Mouse (Mus musculus) layer of hippocampus, postnatal 36 days (tissue): ENCODE data around the gene Zfp941. TPM values are rescaled to one million over a fixed set of nuclear protein-coding genes. Genes with fewer than 3 reads are reported as not detected.

Experiments used
- DNase-seq, 2 experiments: peaks; one replicate each; pipeline ENCODE4 v3.0.0; 2022
- total RNA-seq, 2 experiments: library from RNA; stranded (reverse); gene quantifications; 2 replicates each; pipeline ENCODE4 v1.2.3; 2021

Gene Zfp941
- 10 to 100 TPM; 12.3 to 13.3 TPM for total RNA-seq

- DNase-seq: peak in 1 of 2 experiments; percentile 36
Measured at GRCm38 (mm10) chr7:140821653-140822329, at the start of gene Zfp941. Gene Zfp941 (minus strand): TSS chr7:140822178.

DNA sequence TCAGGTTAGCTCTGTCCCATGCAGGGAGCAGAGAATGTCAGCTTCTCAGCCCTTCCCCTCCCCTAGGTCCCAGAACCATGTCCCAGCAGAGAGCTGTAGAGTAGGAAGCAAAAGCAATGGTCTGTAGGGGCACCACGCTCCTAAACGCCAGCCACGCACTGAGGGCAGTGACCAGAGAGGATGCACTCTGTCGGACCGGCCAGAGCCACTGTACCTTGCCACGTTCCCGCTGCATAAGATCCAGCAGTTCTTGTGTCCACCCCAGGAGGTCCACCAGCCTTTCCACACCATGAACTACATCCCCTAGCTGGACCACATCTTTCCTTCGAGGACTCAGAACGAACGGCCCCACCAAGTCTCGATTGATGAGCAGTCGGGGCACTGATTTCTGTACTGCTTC lies 42.8 kb upstream of the Zfp941 start:
- no peak for DNase-seq

DNA sequence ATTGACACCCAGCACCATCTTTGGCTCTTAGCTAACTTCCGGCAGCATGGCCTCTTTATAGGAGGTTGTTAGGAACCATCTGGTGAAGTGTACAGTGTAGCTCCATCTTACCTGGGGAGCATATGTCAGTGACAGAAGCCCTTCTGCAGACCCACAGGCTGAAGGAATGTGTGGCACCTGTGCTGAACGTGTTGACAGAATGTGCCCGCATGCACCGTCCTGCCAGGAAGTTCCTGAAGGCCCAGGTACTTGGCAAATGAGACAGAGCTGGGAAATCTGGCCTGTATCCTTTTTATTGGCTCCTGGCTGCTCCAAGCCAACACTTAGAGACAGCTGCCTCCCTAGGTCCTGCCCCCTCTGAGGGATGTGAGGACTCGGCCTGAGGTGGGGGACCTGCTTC lies 38.8 kb upstream of the Zfp941 start:
- no peak for DNase-seq

DNA sequence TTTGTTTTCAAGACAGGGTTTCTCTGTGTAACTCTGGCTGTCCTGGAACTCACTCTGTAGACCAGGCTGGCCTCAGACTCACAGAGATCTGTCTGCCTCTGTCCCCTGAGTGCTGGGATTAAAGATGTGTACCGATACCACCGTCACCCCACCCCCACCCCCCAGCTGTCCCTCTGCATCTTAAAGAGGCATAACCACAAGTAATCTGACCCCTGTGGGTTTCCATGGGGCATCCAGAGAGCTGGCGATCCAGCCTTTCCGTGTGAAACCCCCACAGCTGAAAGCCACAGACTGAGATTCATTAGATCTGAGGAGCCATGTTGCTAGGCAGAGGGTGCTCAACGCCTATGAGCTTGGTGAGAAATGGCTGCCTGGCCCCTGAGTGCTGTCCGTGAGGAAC lies 38.0 kb upstream of the Zfp941 start:
- no peak for DNase-seq

- DNase-seq: no peak
Measured at GRCm38 (mm10) chr7:140858746-140859145, 36.8 kb upstream of the Zfp941 start.

- no peak for DNase-seq
Measured at GRCm38 (mm10) chr7:140857550-140858505, 35.9 kb upstream of the Zfp941 start, which contains the start of gene Bet1l. Gene Bet1l (minus strand): TSS chr7:140857577.

GRCm38 (mm10) chr7:140856785-140857549 lies 35.0 kb upstream of the Zfp941 start, which contains the start of gene Ric8a:
Gene Ric8a (plus strand): TSS chr7:140856957.
- peak; percentile 90 to 91 for DNase-seq

GRCm38 (mm10) chr7:140855860-140856784 lies 34.1 kb upstream of the Zfp941 start, which contains the start of gene Gm45785:
Gene Gm45785 (minus strand): TSS chr7:140856331.
- peak; percentile 81 to 85 for DNase-seq

- no peak for DNase-seq
Measured at GRCm38 (mm10) chr7:140855181-140855580, 33.2 kb upstream of the Zfp941 start.

DNA sequence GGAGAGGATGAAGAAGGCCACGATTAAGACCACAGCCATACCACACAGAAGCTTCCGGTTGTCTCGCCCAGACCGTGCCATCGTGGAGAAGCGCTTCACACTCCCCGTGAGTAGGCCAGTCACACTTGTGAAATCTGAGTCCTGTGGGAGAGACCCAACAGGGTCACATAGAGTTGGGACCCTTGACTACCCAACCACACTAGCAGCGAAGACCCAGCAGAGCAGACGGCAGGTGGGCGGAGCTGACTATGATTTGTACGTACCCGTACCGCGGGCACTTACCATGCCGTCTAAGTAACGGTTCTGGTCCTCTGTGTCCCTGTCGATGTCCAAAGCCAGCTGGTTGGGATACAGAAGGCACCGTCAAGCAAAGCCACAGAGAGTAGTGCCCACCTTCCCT lies 32.5 kb upstream of the Zfp941 start:
- no peak for DNase-seq

- DNase-seq: no peak
Measured at GRCm38 (mm10) chr7:140853386-140853785, 31.4 kb upstream of the Zfp941 start.

DNA sequence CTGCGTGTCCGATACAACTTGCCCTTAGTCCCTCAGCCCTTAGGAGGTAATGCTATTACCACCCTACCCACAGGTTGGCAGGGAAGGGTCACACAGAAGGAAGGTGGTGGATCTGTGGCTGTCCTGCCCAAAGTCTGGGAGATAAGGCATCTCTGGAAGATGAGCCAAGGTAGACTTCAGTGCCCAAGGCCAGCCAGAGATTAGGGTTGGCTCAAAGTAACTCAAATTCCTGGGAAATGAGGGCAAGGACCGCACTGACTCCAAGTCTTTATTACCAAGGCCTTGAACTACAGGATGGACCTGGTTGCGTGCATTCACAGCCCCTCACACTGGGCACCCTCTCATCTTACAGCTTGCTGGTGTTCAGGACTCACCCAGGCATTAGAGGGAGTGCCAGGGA lies 29.9 kb upstream of the Zfp941 start:
- no peak for DNase-seq

- DNase-seq: no peak
Measured at GRCm38 (mm10) chr7:140848591-140848990, 26.6 kb upstream of the Zfp941 start.

GRCm38 (mm10) chr7:140847755-140848580 lies 26.0 kb upstream of the Zfp941 start, which contains the start of gene Odf3:
Gene Odf3 (plus strand): TSS chr7:140847805.
- DNase-seq: no peak

GRCm38 (mm10) chr7:140846676-140847075 lies 24.7 kb upstream of the Zfp941 start:
- DNase-seq: no peak

DNA sequence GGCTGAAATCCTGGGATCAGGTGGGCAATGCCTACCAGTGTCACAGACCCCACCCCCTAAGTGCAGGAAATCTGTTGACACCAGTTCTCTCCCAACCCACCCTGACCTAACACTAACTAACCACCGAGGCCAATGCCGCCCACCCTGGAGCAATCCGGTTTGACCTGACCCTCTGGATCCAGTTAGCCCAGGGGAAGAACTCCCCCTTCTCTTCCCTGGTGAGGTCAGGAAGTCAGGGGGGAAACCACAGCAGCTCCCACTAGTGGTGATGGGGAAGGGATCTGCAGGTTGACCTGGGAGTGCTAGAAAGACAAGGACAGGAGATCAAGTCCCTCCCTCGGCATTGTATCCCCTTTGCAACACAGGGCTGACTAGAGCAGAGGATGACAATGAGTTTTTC lies 23.7 kb upstream of the Zfp941 start:
- DNase-seq: no peak

DNA sequence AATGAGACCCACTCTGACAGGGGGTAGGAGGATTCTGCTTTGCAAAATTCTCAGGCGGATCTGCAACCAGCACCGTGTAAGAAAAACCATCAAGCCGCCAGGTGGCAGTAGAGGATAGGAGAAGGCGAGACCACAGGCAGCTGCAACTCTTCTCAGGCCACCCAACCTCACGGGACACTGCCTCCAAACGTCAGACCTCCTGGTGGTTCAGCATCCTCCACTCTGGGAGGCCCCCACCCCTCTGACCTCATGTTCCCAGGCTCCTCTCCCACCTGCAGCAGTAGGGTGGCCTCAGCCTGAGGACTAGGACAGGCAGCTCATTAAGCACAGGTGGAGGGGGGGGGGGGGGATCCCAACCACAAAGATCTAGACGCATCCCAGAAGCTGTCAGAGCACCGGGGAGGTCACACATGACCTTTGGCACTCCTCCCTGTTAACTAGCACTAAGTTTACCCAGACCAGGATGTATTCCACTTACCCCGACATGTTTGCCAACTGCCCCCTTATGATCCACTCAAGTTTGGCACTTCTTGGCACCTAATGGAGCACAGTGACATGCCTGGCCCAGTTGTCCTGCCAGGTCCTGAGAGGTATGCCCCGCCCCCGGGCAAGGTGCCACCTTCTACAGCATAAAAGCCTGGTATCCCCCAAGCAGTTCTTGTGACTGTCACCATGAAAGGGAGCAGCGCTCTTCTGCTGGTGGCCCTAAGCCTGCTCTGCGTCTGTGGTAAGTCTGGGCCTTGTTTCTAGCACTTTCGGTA lies 23.1 kb upstream of the Zfp941 start, which contains the start of gene Scgb1c1:
Scgb1c1 (plus strand) TSS at position 643 of the 761 bp plus-strand sequence.
- DNase-seq: peak; percentile 87 to 91

DNA sequence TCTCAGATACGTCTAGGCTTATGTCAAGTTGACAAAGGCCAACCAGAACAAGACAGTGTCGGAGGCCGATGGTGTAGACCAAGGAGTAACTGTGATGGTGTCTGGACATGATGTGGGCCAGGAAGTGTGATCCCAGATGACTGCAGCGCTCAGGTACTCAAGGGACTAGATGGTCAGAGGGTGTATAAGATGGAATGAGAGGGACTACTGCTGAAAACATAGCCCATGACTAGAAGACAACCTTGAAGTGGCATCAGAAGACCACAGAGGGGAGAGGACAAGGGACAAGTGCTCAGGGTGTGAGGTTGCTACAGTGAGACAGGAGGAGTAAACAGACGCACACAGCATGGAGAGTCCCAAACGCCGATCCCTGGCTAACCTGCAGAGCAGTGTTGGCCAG lies 21.8 kb upstream of the Zfp941 start:
- DNase-seq: no peak
